Mouse (Mus musculus): ENCODE measurements around the gene Ccne1.
A peak's percentile ranks its signal among the peaks of the same experiment; 100 is the strongest.

Ccne1 gene

DNA sequence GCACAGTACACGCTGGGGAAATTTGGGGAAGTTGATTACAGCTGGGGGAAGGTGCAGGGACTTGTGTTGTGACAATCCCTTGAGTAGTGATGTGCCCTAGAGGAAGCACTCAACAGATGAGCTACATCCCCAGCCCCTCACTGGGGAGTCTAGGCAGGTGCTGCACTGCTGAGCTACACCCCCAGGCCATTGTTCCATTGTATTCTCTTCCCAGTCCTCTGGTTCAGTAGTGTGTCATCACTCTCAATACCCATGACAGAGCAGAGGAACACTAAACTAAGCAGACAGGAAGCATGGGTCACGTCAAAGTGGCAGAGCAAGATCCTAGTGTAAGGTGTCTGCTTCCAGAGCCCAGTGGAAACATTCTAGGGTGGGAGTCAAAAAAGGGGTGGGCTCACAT lies 14.2 kb downstream of the Ccne1 start:
- no peak for DNase-seq

DNA sequence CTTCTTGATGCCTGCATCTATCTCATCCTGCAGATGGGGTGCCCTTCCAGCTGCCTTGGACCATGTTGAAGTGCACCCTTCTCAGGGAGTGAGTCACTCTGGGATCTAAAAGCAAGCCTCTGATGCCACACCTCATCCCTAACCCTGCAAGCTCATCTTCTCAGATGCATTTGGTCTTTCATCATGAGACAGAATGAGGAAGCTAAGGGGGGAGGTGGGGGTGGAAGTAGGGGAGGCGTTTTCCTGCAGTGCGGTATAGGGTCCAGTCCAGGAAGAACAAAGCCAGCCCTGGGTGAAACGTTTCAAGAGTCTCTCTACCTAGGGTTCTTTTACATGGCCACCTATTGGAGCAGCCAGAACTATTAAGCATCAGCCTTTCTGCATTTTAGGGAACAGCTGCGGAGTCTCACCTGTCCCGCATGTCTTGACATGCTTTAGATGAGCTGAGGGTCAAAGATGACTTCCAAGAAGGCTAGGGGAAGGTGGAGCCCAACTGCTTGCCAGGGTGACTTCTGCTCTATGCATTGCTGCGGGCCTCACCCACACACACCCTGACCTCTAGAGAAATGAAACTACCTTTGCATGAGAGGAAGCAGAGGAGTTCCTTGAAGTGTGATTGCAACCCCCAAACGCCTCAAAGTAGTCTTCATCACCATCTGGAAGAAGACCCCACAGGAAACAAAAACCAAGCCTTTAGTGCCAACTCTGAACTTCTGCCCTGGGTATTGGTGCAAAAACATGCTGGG lies 17.2 kb downstream of the Ccne1 start:
- DNase-seq, result peak; percentile 38

DNA sequence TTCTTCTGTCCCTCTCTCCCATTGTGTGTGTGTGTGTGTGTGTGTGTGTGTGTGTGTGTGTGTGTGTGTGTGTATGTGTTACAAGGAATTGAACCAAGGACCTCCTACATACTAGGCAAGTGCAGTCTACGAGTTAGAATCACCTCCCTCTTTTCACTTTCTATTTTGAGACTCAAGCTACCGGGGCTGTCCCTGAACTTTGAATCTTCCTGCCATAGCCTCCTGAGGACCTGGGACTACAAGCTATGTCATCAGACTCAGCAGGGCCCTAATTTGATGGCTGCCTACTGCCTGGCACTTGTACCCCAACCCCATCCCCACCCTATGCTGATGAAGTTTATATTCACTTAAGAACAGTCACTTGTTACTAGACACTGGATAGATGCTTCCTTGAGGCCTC lies 18.9 kb downstream of the Ccne1 start:
- no peak for DNase-seq

DNA sequence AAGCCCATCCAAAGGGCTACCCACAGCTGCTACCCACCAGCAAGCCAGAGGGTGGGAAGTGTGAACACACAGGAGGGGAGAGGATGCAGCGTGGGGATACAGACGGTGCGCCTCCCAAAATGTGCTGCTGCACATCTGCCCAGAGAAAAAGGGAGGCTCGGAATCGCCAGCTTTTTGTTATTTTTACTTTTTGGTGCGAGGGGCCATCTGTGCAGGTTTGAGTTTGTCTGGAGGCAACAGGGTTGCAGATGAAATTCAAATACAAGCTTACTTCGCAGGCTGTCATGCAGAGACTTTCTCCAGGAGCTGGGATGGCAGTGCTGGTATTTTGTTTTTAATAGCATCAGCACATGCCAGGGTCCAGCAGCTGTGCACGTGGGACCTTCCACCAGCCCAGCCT lies 19.5 kb downstream of the Ccne1 start:
- DNase-seq, result no peak

DNA sequence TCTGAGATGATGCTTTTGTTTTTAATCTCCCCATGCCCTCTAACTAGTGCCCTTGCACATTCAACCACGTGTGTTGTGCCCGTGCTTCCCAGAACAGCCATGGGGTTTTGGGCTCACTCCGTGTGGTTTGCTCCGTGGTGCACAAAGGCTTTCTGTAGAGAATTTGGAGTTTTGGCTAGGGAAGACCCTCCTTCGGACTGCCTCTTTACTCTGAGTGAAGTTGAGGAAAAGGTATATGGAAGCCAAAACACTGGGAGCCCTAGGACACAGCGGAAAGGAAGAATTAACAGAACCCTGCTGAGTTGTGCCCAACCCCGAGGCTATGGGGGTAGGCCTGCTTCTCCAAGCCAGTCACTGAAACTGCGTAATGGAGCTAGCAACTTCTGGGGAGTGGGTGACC lies 20.9 kb downstream of the Ccne1 start:
- DNase-seq, result no peak

DNA sequence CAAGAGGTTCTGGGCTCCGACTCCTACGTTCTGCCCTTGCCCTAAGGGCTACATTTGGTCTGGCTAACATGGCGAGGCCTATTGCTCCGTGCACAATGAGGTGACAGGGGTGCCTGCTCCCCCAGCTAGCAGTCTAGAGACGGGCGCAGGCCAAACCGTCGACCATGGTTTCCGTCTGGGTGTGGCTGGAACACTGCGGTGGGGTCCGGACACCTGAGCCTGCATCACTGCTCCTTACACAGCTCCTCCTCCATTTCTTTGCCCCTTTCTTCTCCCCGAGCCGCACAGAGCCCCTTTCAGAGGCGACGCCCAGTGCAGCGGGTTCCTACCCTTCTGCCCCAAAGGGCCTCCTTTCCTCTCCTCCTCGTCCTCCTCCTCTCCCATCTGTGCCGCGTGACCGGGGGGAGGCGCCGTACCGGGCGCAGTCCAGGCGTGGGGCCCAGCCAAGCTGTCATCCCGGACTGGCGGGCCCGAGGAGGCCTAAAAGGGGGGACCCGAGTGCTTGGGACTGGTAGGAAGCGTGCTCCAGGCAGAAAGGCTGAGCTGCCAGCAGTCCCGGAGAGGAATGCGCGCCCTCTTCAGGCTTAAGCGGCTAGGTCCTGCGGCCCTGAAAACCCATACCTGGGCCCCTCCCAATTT lies 21.6 kb downstream of the Ccne1 start:
- peak; percentile 85 for DNase-seq

DNA sequence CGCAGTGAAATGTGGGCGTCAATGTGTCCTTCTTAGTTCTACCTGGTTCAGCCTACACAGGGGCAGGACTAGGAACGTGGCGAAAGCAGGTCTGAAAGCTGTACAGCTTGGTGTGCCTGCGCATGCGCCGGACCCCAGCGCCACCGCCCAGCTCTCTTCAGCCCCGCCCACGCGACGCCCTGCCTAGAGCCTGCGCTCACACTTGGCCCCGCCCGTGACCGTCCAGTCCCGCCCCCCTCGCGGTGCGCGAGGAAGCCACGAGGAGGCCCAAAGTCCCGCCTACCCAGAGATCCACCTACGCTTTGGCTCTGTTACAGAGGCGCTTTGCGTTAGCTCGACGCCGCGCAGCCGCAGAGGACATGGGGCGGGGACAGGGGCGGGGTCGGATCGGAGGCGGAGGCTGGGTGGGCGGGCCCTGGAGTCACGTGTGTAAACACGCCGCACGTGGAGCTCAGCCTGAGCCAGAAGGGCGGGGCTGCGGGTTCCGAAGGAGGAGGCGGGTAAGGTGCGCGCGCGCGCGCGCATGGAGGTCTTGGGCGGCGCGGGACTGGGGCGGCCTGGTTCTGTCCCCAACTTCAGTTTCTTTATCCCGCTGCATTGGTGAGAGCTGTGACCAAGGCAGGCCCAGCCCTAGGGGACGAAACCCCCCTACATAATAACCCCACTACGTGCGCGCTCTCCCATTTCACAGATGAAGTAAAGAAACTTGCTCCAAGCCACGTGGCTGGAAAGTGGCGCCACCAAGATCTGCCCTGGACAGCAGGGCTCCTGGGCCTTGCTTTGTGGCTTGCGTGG lies 22.4 kb downstream of the Ccne1 start:
- DNase-seq, result peak; percentile 100

DNA sequence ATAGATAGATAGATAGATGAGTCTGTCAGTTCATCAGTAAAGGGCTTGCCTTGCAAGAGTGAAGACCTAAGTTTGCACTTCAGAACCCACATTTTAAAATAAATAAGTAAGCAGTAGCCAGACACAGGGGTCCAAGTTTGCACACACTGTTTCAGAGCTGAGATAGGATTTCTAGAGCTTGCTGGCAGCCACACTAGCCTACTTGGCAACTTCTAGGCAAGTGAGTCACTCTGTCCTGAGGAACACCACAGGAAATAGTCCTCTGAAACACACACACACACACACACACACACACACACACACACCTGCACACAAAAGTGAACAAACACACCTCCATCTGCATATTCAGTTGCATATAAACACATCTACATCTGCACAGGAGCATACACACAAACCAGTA lies 24.4 kb downstream of the Ccne1 start:
- DNase-seq, result no peak

DNA sequence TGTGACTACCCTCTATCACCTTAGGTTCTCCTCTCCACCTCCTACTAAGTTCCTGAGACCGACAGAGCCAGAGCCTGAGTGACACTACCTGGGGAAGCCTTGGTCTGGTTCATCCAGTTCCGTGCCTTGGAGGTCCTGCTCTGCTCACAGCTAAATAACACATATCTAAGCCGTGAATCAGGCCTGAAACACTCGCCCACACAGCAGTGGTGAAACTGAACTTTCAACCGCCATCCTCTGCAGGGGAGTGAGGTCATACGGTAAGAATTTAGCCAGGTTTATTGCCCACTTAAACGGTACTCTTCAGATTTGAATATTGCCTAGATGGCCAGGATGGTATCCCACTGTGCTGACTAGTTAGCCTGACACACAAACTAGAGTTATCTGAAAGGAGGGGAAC lies 30.1 kb downstream of the Ccne1 start:
- no peak for DNase-seq

DNA sequence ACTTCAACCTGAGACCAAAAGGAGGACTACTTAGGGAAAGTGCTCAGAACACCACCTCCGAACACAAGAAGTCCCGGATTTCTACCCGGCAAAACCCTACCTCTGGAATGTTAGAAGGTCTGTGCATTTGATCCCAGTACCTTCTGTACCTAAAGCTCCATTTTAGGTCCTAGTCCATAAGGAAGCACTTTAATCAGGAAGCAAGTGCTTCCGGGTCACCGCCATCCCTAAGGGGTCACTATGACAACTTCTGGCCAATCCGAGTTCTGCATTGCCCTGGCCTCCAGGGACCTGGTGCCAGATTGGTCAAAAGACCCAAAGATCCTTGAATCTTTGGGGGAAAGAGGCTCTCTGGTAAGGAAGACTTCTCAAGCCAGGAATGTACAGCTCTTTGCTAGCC lies 31.8 kb downstream of the Ccne1 start:
- no peak for DNase-seq

DNA sequence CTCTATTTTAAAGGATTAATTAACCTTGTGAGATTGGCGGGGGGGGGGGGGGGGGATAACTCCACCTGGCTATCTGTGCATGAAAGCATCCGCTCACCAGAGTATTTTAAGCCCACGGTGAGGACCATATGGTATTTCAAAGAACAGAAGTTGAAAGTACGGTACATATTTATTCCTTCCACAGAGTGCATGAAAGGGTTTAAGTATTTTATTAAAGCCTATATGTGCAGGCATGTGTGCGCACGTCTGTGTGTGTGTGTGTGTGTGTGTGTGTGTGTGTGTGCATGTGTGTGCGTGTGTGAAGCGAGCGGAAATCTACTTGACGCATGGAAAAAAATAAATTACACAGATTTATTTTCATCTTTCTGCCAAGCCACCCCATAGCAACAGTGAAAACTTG lies 32.4 kb downstream of the Ccne1 start:
- no peak for DNase-seq

DNA sequence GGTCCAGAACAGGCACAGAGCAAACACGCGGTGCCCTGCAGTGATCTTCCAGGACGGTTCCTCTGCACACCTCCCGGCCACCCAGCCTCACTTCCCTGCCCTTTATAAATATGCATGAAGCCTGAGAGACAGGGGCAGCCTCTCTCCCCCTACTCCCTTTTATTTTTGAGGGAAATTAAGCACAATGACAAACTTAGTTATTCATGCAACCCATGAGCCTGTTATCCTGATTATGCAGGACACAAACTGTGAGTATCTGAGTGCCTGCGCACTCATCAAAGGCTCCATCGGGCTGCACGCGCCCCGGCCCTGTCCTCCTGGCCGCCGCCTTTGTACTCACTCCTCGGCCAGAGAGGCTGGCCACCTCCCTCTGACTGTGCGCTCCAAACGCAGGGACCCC lies 32.8 kb downstream of the Ccne1 start:
- no peak for DNase-seq

DNA sequence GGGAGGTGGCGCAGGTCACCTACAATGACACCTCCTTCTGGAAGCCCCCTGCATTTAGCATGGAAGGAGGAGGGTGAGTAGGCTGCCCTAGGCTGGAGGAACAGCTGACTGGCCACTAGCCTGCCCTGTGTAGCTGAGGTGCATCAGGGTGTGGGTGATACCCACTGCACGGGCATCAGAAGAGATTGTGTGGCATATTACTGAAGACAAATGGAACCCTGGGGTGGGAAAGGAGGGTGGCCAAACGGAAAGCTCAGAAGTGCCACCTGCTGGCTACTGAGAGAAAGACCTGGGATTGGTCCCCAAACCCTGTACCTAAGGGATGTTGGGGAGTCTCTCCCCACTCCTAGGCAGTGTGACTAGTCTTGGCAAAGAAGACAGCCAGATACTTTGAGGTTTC lies 33.6 kb downstream of the Ccne1 start:
- peak; percentile 78 for DNase-seq

DNA sequence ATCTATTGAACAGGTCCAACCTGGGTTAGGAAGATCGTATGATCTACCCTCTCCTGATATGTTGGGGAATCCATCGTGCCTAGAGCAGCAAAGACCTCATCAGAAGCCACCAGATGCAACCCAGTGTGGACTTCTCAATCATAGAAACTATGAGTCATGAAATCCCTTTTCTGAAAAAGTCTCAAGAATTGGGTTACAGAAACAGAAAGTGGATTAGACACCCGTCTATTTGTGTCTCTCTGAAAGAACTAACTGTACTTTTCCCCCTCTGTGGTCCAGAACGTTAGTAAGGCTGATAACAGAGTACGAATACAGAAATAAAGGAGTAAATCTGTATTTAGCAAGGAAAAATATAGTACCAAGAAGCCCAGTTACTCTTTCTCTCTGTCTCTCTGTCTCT lies 36.3 kb downstream of the Ccne1 start:
- no peak for DNase-seq

DNA sequence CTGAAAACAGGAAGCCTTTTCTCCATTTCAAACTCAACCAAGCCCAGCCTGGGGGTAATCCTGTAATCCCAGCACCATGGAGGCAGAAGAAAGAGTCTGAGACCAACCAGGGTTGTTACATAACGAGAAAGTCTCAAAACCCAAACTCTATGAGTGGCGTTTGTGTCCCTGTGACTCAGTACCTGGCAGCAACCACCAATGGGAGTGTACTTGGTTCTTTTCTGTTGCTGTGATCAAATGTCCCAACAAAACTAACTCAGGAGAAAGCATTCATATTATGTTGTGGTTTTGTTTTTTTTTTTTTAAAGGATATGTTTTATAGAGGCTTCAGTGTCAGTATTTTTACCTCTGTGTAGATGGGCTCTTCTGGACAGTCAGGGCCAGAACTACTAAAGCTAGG lies 36.7 kb downstream of the Ccne1 start:
- no peak for DNase-seq

DNA sequence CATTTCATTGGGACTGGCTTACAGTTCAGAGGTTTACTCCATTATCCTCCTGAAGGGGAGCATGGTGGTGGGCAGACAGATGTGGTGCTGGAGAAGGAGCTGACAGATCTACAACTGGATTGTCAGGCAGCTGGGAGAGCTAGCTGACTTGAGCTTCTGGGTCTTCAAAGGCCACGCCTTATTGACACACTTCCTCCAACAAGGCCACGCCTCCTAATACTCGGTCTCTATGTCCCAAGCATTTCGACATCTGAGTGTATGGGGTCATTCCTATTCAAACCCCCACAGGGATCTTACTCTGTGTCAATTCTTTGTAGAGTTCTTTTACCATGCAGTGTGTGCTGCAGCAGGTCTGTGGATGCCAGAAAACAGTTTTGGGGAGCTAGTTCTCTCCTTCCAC lies 42.9 kb downstream of the Ccne1 start:
- DNase-seq, result no peak

DNA sequence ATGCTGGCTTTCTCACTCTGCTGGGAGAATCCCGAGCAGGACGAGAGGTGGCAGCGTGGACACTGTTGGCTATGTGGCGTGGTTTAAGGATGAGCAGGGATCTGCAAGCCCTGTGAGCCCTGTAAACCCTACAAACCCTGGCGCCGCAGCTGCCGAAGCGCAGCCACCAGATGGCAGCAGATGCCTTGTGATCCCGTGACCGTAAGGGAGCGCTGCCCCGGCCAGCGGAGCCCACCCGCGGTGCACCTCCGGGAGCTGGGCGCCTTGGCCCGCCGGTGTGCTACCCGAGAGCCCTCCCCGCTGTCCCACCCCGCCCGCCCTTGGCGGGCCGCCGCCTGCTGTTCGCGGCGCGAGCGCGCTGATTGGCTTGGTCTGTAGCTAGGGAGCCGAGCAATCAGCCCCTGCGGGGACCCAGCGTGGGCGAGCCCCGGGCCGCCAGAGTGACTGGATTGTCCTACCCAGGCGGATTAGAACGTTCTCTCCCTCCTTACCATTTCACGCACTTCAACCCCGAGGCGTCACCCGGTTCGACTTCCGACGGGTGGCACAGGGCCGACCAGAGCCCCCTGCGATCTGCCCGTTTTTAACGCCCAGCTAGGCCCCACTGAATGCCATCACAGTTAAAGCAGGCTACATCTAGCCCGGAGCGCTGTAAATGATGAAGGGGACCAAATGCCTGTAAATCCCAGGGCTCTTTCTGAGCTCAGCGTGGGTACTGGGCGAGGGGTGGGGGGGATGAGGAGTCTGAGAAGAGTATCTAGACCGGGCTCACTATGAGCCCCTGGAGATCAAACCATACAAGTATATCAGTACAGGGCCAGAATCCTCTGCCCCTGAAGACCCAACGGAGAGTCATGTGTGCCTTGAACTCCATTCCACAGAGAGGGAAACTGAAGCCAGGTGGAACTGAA lies 46.0 kb downstream of the Ccne1 start:
- peak; percentile 93 for DNase-seq

DNA sequence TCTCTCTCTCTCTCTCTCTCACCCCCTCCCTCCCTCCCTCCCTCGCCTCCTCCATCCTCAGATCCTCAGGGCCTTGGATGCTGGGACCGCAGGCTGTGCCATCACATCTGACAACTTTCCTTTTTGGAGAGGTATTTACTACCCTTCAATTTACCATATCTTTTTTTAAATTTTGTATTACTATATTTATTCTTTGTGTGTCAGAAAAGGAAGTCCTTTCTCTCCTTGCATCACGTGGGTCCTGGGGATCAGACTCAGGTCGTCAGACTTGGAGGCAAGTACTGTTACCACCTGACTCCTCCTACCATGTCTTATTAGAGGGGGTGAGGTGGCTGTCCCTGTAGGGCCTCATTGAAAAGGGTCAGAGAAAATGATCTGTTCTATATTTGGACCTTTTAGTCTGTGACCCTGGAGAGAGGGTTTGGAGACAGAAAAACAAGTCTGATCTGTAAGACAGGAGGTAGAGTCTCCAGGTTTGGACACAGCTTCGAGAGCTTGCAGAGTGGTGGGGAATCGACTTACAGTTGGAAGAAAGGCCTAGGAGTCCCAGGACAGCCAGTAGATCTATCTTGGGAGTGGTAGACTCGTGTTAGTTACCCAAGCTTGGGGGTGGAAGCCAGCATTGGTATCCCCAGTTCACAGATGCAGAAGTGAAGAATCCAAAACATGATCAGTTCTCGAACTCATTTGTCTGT lies 47.6 kb downstream of the Ccne1 start:
- no peak for DNase-seq

DNA sequence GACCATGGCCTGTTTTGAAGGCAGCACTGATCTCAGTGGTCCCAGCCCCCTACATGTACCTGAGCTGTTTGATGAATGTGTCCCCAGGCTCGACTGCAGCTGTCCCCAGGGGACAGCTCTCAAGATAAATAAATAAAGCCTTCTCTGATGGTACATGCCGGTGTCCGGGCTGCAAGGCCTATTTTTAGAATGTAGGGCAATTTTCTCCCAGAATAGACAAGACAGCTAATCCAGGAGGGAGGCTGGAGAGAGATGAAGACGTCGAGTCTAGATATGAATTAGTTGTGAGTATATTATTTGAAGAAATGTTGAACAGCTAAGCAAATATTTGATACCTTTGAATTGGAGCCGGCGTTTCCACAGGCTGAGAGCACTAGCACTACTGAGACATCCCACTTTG lies 48.2 kb downstream of the Ccne1 start:
- no peak for DNase-seq

DNA sequence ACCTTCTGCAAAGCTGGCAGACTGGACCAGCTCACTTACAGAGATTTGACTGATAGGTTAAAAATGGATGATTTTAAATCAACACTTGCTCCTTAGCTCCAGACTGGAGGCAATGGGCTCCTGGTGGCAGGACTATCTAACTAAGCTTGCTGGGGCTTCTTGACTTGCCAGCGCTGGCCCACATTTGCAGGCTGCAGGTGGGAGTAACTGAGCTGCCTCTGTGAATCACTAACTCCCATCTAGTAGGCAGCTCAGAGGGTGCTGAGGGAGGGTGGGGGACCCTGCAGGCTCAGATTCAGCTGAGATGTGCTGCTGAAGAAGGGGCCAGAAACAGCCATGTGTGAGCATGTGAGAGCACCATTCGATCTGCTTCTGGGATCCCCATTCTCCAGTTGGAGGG lies 51.3 kb downstream of the Ccne1 start:
- no peak for DNase-seq

DNA sequence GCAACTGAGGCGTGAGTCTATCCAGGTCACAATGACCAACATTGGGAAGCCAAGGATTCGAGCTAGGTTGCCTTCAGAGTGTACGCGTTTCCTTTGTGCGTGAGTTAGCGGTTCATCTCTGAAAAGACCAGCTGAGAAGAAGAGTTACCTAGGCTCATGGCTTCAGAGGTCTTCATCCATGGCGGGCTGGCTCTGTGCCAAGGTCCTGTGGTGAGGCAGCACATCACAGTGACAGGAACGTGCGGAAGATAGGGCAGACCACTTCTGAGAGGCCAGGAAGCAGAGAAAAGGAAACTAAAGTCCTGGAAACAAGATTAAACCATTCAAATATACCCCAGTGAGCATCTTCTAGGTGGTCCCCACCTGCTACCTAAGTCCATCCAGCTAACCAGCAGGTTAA lies 53.1 kb downstream of the Ccne1 start:
- DNase-seq, result peak; percentile 31
